ENCODE assay signal across 29 mouse cellular contexts in the genomic region with DNA sequence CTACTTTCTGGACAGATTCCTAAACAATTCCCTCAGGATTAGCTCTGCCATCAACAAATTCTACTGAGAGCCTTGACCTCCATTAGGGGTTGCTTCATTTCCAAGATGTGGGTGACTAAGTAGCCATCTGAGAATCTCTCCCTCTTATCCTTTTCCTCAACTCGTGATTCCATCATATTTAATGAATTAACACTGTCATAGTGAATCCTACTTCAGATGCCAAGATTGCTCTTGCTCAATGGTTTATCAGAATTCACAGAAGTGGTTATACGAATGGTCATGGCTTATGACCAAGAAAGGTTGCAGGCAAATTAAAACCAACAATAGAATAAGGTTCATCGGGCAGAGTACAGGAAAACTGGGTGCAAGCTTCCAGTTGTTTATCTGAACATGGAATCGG. TPM values are rescaled to one million over a fixed set of nuclear protein-coding genes. Genes with fewer than 3 reads are reported as not detected.
A peak's percentile ranks its signal among the peaks of the same experiment; 100 is the strongest.
DNase-seq lines count a peak whose midpoint lies in the region; ATAC-seq and TF ChIP-seq lines count a peak whose summit lies in the region.
"Had no signal": no experiment of that assay in that cellular context is flagged by ENCODE, and none has a peak within 500 bp of the region (broad histone marks: within the 10 kb centered on the region; RNA-seq: fewer than 3 reads in every experiment).

No protein-coding gene starts in this region.

- no peaks in the 10 kb centered on the region for H3K79me2 ChIP-seq in liver, adult 2 months (ENCODE audit: control insufficient read depth, insufficient read depth, low read length)

- H3K27ac ChIP-seq in liver, adult 2 months (replicated peaks; ENCODE audit: insufficient read depth, low read depth, low read length): no peak overlapping the region
- H3K27ac ChIP-seq in liver, embryonic 11.5 days (ENCODE audit: low read depth, low read length): no peak overlapping the region
- H3K27ac ChIP-seq in limb, embryonic 10.5 days: no peak overlapping the region

- 14% methylated on average over 4 of the region's 4 CpGs for WGBS in liver, adult 2 months
- 77% methylated on average over 4 of the region's 4 CpGs for WGBS in liver, embryonic 11.5 days
- 84% methylated on average over 4 of the region's 4 CpGs for WGBS in limb, embryonic 10.5 days

- no peak for TF ChIP-seq CTCF in liver, adult 2 months (IDR thresholded peaks at IDR 0.05; ENCODE audit: low read depth, low read length)

- no peak for TF ChIP-seq POLR2A in liver, adult 2 months (IDR thresholded peaks at IDR 0.05; ENCODE audit: extremely low read depth, insufficient read depth, low read length)

- no peak overlapping the region for H3K4me3 ChIP-seq in liver, adult 2 months (ENCODE audit: insufficient read depth, low read depth, low read length)
- H3K4me3 ChIP-seq in liver, embryonic 11.5 days (ENCODE audit: low read depth, low read length): no peak overlapping the region
- H3K4me3 ChIP-seq in limb, embryonic 10.5 days: no peak overlapping the region

- no peak overlapping the region for H3K4me2 ChIP-seq in liver, embryonic 11.5 days

- ATAC-seq in liver, embryonic 11.5 days (replicated peaks; ENCODE audit: low FRiP score): no peak
- ATAC-seq: activated CD4-positive, CD25-positive, alpha-beta regulatory T cell, adult 4 months; CD4-positive, CD25-positive, alpha-beta regulatory T cell, adult 4 months; Patski had no signal

- no peak overlapping the region for H3K9ac ChIP-seq in liver, adult 2 months (ENCODE audit: low read depth, low read length)
- no peak overlapping the region for H3K9ac ChIP-seq in liver, embryonic 11.5 days (ENCODE audit: low read depth, low read length)

- no peaks in the 10 kb centered on the region for H3K4me1 ChIP-seq in liver, adult 2 months (ENCODE audit: control insufficient read depth, insufficient read depth, low read length)
- H3K4me1 ChIP-seq in liver, embryonic 11.5 days (replicated peaks; ENCODE audit: control insufficient read depth, insufficient read depth, low read length): no peaks in the 10 kb centered on the region
- peaks cover 22% of the 10 kb centered on the region for H3K4me1 ChIP-seq in limb, embryonic 10.5 days

- peaks cover 7% of the 10 kb centered on the region for H3K27me3 ChIP-seq in liver, adult 2 months (ENCODE audit: control insufficient read depth, insufficient read depth, low read length)
- H3K27me3 ChIP-seq in liver, embryonic 11.5 days (replicated peaks; ENCODE audit: control insufficient read depth, insufficient read depth, low read length): peaks cover 21% of the 10 kb centered on the region
- H3K27me3 ChIP-seq in limb, embryonic 10.5 days (ENCODE audit: low read depth, poor library complexity, severe bottlenecking): no peaks in the 10 kb centered on the region
- H3K27me3 ChIP-seq: CH12.LX, Patski had no signal

- H3K9me3 ChIP-seq in liver, embryonic 11.5 days (ENCODE audit: control insufficient read depth, low read length): no peaks in the 10 kb centered on the region
- no peaks in the 10 kb centered on the region for H3K9me3 ChIP-seq in limb, embryonic 10.5 days (replicated peaks)
- H3K9me3 ChIP-seq: G1E had no signal

- peak; percentile 43 for DNase-seq in liver, adult 2 months (ENCODE audit: extremely low read depth, low read depth, low spot score)
- DNase-seq in liver, embryonic 11.5 days (ENCODE audit: low spot score): no peak
- DNase-seq in NIH3T3 (ENCODE audit: low read depth): peak; percentile 59
- peak; percentile 35 for DNase-seq in adipocyte (ENCODE audit: low spot score)
- DNase-seq in limb, embryonic 10.5 days (ENCODE audit: low spot score): no peak
- DNase-seq in ovary, postnatal 36 days (ENCODE audit: low spot score): no peak
- DNase-seq: adrenal gland, adult 2 months; adrenal gland, adult 8-10 months; adrenal gland, postnatal 10 days; adrenal gland, postnatal 14 days; adrenal gland, postnatal 25 days; adrenal gland, postnatal 36 days; B cell, adult 2 months; cerebellum, adult 11 months; cerebellum, adult 11-12 months; cerebellum, adult 18-20 months; cerebellum, adult 2 months; cerebellum, adult 8-10 months had no signal

- no peaks in the 10 kb centered on the region for H3K36me3 ChIP-seq in liver, adult 2 months (ENCODE audit: control insufficient read depth, insufficient read depth, low read length)
- H3K36me3 ChIP-seq in liver, embryonic 11.5 days (ENCODE audit: control insufficient read depth, insufficient read depth, low read length): no peaks in the 10 kb centered on the region
- no peaks in the 10 kb centered on the region for H3K36me3 ChIP-seq in limb, embryonic 10.5 days
- H3K36me3 ChIP-seq: G1E had no signal

RNA-seq across cellular contexts. Expression of a gene that starts 3.1 kb away (rescaled TPM):
- not detected in 2 replicates for total RNA-seq in liver, adult 2 months (2014; rRNA removed)
- not detected in 2 replicates for polyA plus RNA-seq in liver, adult 2 months (2012; rRNA removed)
- polyA plus RNA-seq in liver, embryonic 11.5 days (2014; fragmentation: Nextera tagmentation; extraction: Ambion mirVana): not detected in 2 replicates
- polyA plus RNA-seq in limb, embryonic 10.5 days (2016; fragmentation: Nextera tagmentation; extraction: Ambion mirVana): not detected in 2 replicates
- total RNA-seq: adrenal gland, adult 18-20 months; adrenal gland, adult 2 months; adrenal gland, adult 8-10 months; adrenal gland, postnatal 10 days; adrenal gland, postnatal 14 days; adrenal gland, postnatal 25 days; adrenal gland, postnatal 36 days; adrenal gland, postnatal 4 days; CH12.LX; ES-E14; G1E; MEL had no signal
- polyA plus RNA-seq: activated CD4-positive, CD25-positive, alpha-beta regulatory T cell, adult 4 months; adrenal gland, adult 2 months; brain, embryonic 14.5 days; C2C12; CD4-positive, CD25-positive, alpha-beta regulatory T cell, adult 4 months; cerebellum, adult 2 months; G1E had no signal

RNA-seq across cellular contexts. Expression of a gene that starts 3.2 kb away (rescaled TPM):
- total RNA-seq in liver, adult 2 months (2014; rRNA removed): not detected in 2 replicates
- polyA plus RNA-seq in liver, adult 2 months (2012; rRNA removed): not detected in 2 replicates
- polyA plus RNA-seq in liver, embryonic 11.5 days (2014; fragmentation: Nextera tagmentation; extraction: Ambion mirVana): not detected in 2 replicates
- not detected in 2 replicates for polyA plus RNA-seq in limb, embryonic 10.5 days (2016; fragmentation: Nextera tagmentation; extraction: Ambion mirVana)
- total RNA-seq: adrenal gland, adult 18-20 months; adrenal gland, postnatal 10 days; adrenal gland, postnatal 14 days; adrenal gland, postnatal 25 days; adrenal gland, postnatal 36 days; adrenal gland, postnatal 4 days; CH12.LX; ES-E14; G1E; MEL had no signal
- polyA plus RNA-seq: activated CD4-positive, CD25-positive, alpha-beta regulatory T cell, adult 4 months; adrenal gland, adult 2 months; brain, embryonic 14.5 days; C2C12; CD4-positive, CD25-positive, alpha-beta regulatory T cell, adult 4 months; cerebellum, adult 2 months; G1E; Patski had no signal

RNA-seq across cellular contexts. Expression of a gene that starts 4.4 kb away (rescaled TPM):
- not detected in 2 replicates for total RNA-seq in liver, adult 2 months (2014; rRNA removed)
- polyA plus RNA-seq in liver, adult 2 months (2012; rRNA removed): not detected in 2 replicates
- not detected in 2 replicates for polyA plus RNA-seq in liver, embryonic 11.5 days (2014; fragmentation: Nextera tagmentation; extraction: Ambion mirVana)
- polyA plus RNA-seq in limb, embryonic 10.5 days (2016; fragmentation: Nextera tagmentation; extraction: Ambion mirVana): not detected in 2 replicates
- total RNA-seq: adrenal gland, adult 18-20 months; adrenal gland, adult 2 months; adrenal gland, adult 8-10 months; adrenal gland, postnatal 10 days; adrenal gland, postnatal 14 days; adrenal gland, postnatal 25 days; adrenal gland, postnatal 36 days; adrenal gland, postnatal 4 days; CH12.LX; ES-E14; G1E; MEL had no signal
- polyA plus RNA-seq: activated CD4-positive, CD25-positive, alpha-beta regulatory T cell, adult 4 months; adrenal gland, adult 2 months; brain, embryonic 14.5 days; CD4-positive, CD25-positive, alpha-beta regulatory T cell, adult 4 months; cerebellum, adult 2 months; G1E; Patski had no signal

RNA-seq across cellular contexts. Expression of a gene that starts 4.5 kb away (rescaled TPM):
- 0.46 and 0.54 TPM in 2 replicates for total RNA-seq in liver, adult 2 months (2014; rRNA removed)
- polyA plus RNA-seq in liver, adult 2 months (2012; rRNA removed): 1.4 and 1.6 TPM in 2 replicates
- 24.3 and 26.3 TPM in 2 replicates for polyA plus RNA-seq in liver, embryonic 11.5 days (2014; fragmentation: Nextera tagmentation; extraction: Ambion mirVana)
- polyA plus RNA-seq in limb, embryonic 10.5 days (2016; fragmentation: Nextera tagmentation; extraction: Ambion mirVana): 65.6 and 75.4 TPM in 2 replicates
- total RNA-seq: G1E had no signal
- polyA plus RNA-seq: G1E had no signal

RNA-seq across cellular contexts. Expression of a gene that starts 22.2 kb away (rescaled TPM):
- 25.6 and 27.2 TPM in 2 replicates for total RNA-seq in liver, adult 2 months (2014; rRNA removed)
- polyA plus RNA-seq in liver, adult 2 months (2012; rRNA removed): 22.6 and 43.2 TPM in 2 replicates
- 69.6 and 80.5 TPM in 2 replicates for polyA plus RNA-seq in liver, embryonic 11.5 days (2014; fragmentation: Nextera tagmentation; extraction: Ambion mirVana)
- polyA plus RNA-seq in limb, embryonic 10.5 days (2016; fragmentation: Nextera tagmentation; extraction: Ambion mirVana): 101 and 121 TPM in 2 replicates

Comparison
In these comparisons a context has a peak if more than half of its experiments do, and no peak if none do; other contexts are left out.
1. DNase-seq: peak in liver, adult 2 months (single experiment), NIH3T3 (single experiment) and adipocyte (single experiment); none in liver, embryonic 11.5 days (single experiment), limb, embryonic 10.5 days (single experiment) and ovary, postnatal 36 days (single experiment).